Mouse (Mus musculus) limb, embryonic 11.5 days (tissue): ENCODE data around the gene Apopt1. TPM values are rescaled to one million over a fixed set of nuclear protein-coding genes. Genes with fewer than 3 reads are reported as not detected.
A peak's percentile ranks its signal among the peaks of the same experiment; 100 is the strongest.

Experiments
- ATAC-seq: fragments of 200-750 bp; cut with Nextera tagmentation; 2 replicates; pipeline ENCODE4 v1.8.0; 2017; ENCODE audit warnings: low read depth; ENCODE audit not compliant: insufficient number of reproducible peaks, low FRiP score, low TSS enrichment
- DNase-seq: peaks from one replicate; pipeline ENCODE4 v3.0.0-alpha.2; 2015; ENCODE audit warnings: low spot score
- H3K27ac ChIP-seq: fragments of 300-500 bp; sonication (generic); replicated peaks from 2 replicates; pipeline ENCODE4 v1.5.1; 2014; ENCODE audit warnings: low read depth, mild to moderate bottlenecking, low read length
- H3K27me3 ChIP-seq: fragments of 300-500 bp; sonication (generic); 2 replicates; pipeline ENCODE4 v1.6.1; 2014; ENCODE audit warnings: mild to moderate bottlenecking, low read length, mixed read lengths; ENCODE audit not compliant: control insufficient read depth, insufficient read depth
- H3K36me3 ChIP-seq: fragments of 300-500 bp; sonication (generic); 2 replicates; pipeline ENCODE4 v1.6.1; 2014; ENCODE audit warnings: mild to moderate bottlenecking, low read length, moderate library complexity, mixed read lengths; ENCODE audit not compliant: control insufficient read depth, insufficient read depth
- H3K4me1 ChIP-seq: fragments of 300-500 bp; sonication (generic); 2 replicates; pipeline ENCODE4 v1.6.1; 2014; ENCODE audit warnings: low read length, mixed read lengths; ENCODE audit not compliant: control insufficient read depth, insufficient read depth
- H3K4me2 ChIP-seq: fragments of 300-500 bp; sonication (generic); 2 replicates; pipeline ENCODE4 v1.6.1; 2014; ENCODE audit warnings: low read depth, mild to moderate bottlenecking, moderate library complexity; ENCODE audit not compliant: severe bottlenecking
- H3K4me3 ChIP-seq: fragments of 300-500 bp; sonication (generic); 2 replicates; pipeline ENCODE4 v1.5.1; 2014; ENCODE audit warnings: low read depth, low read length
- H3K9ac ChIP-seq: fragments of 300-500 bp; sonication (generic); 2 replicates; pipeline ENCODE4 v1.6.1; 2014; ENCODE audit warnings: mild to moderate bottlenecking, low read length
- H3K9me3 ChIP-seq: fragments of 300-500 bp; sonication (generic); 2 replicates; pipeline ENCODE4 v1.6.1; 2016; ENCODE audit warnings: low read length; ENCODE audit not compliant: control insufficient read depth
- WGBS: fragments of 180-500 bp; shearing (Covaris S2); extraction: QIAGEN DNeasy Blood & Tissue Kit; methylation state at CpG from one replicate; pipeline ENCODE4 v1.1.7; 2014; 5-methylcytosine and 5-hydroxymethylcytosine counted together
- polyA plus RNA-seq: library from polyadenylated mRNA; unstranded; fragments of >200 nt; fragmentation: Nextera tagmentation; extraction: Ambion mirVana; gene quantifications from 2 replicates; pipeline ENCODE4 v1.2.1, GENCODE M21; 2014

The Apopt1 gene
- polyA plus RNA-seq, 1 experiment from 2014 or later: 55.1 TPM

DNA sequence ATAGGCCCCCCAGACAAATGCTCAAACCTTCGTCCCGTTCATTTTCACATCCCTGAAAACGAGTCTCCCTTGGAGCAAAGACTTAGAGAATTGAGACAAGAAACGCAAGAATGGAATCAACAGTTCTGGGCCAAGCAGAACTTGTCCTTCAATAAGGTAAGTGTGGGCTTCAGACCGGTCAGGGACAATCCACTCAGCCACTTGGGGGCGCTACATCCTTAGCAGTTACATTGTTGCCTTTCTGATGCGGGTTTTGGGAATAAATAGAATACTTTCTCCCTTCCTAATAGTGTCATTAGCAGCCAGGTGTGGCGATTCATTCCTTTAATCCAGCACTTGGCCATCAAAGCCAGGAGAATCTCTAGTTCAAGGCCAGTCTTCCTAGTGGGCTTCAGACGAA is 9.6 kb downstream of the Apopt1 start:
- no peak overlapping the region for H3K4me3 ChIP-seq
- DNase-seq (peak; percentile 51), ATAC-seq (no peak)
- H3K4me1 ChIP-seq: no peaks in the 10 kb centered on the region
- H3K9ac ChIP-seq: no peak overlapping the region
- H3K27ac ChIP-seq: no peak overlapping the region
- H3K27me3 ChIP-seq: no peaks in the 10 kb centered on the region
- WGBS: 77% methylated on average over 9 of the region's 9 CpGs
- H3K4me2 ChIP-seq: no peak overlapping the region
- H3K9me3 ChIP-seq: no peaks in the 10 kb centered on the region
- peaks cover 2% of the 10 kb centered on the region; the same call in 1 of the 2 replicates for H3K36me3 ChIP-seq

- WGBS: 75% methylated on average over 6 of the region's 6 CpGs
- H3K36me3 ChIP-seq: peaks cover 2% of the 10 kb centered on the region; the same call in 1 of the 2 replicates
- no peak overlapping the region for H3K27ac ChIP-seq
- ATAC-seq: peak; percentile 35; the same call in 1 of the 2 replicates
- no peak overlapping the region for H3K4me3 ChIP-seq
- no peaks in the 10 kb centered on the region for H3K9me3 ChIP-seq
- H3K9ac ChIP-seq: no peak overlapping the region
- no peak for DNase-seq
- H3K4me1 ChIP-seq: no peaks in the 10 kb centered on the region
- H3K27me3 ChIP-seq: no peaks in the 10 kb centered on the region
- H3K4me2 ChIP-seq: no peak overlapping the region
Measured at GRCm38 (mm10) chr12:111724638-111725337, 11.7 kb downstream of the Apopt1 start.

- no peak overlapping the region for H3K27ac ChIP-seq
- no peaks in the 10 kb centered on the region for H3K4me1 ChIP-seq
- no peak for DNase-seq
- WGBS: 79% methylated on average over 12 of the region's 12 CpGs
- no peaks in the 10 kb centered on the region for H3K9me3 ChIP-seq
- H3K4me3 ChIP-seq: no peak overlapping the region
- peaks cover 2% of the 10 kb centered on the region; the same call in 1 of the 2 replicates for H3K36me3 ChIP-seq
- ATAC-seq: no peak
- H3K9ac ChIP-seq: no peak overlapping the region
- H3K4me2 ChIP-seq: no peak overlapping the region
- no peaks in the 10 kb centered on the region for H3K27me3 ChIP-seq
Measured at GRCm38 (mm10) chr12:111725338-111726121, 12.5 kb downstream of the Apopt1 start.

DNA sequence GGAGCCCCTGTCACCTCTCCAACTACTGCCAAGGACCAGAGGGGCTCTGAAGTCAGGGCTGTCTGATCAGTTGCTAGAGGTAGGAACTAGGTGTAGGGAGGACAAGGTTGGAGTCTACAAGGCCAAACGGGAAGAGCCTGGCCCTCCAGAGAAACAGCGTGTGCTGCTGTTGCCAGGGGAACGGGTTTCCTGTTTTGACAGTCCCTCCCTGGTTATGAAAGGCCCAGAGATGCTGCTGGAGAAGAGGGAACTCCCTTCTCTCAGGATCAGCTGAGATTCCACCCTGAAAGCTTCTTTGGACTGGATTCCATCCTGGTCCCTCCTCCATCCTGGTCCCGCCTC is 13.0 kb downstream of the Apopt1 start:
- H3K4me2 ChIP-seq: no peak overlapping the region
- no peak overlapping the region for H3K4me3 ChIP-seq
- ATAC-seq: no peak
- H3K27me3 ChIP-seq: no peaks in the 10 kb centered on the region
- no peak for DNase-seq
- H3K27ac ChIP-seq: no peak overlapping the region
- H3K4me1 ChIP-seq: no peaks in the 10 kb centered on the region
- whole genome bisulfite sequencing: 71% methylated on average over 4 of the region's 4 CpGs
- H3K9ac ChIP-seq: no peak overlapping the region
- no peaks in the 10 kb centered on the region for H3K9me3 ChIP-seq
- H3K36me3 ChIP-seq: peaks cover 2% of the 10 kb centered on the region; the same call in 1 of the 2 replicates

- H3K36me3 ChIP-seq: peaks cover 2% of the 10 kb centered on the region; the same call in 1 of the 2 replicates
Measured at GRCm38 (mm10) chr12:111727956-111728355, 14.9 kb downstream of the Apopt1 start.

DNA sequence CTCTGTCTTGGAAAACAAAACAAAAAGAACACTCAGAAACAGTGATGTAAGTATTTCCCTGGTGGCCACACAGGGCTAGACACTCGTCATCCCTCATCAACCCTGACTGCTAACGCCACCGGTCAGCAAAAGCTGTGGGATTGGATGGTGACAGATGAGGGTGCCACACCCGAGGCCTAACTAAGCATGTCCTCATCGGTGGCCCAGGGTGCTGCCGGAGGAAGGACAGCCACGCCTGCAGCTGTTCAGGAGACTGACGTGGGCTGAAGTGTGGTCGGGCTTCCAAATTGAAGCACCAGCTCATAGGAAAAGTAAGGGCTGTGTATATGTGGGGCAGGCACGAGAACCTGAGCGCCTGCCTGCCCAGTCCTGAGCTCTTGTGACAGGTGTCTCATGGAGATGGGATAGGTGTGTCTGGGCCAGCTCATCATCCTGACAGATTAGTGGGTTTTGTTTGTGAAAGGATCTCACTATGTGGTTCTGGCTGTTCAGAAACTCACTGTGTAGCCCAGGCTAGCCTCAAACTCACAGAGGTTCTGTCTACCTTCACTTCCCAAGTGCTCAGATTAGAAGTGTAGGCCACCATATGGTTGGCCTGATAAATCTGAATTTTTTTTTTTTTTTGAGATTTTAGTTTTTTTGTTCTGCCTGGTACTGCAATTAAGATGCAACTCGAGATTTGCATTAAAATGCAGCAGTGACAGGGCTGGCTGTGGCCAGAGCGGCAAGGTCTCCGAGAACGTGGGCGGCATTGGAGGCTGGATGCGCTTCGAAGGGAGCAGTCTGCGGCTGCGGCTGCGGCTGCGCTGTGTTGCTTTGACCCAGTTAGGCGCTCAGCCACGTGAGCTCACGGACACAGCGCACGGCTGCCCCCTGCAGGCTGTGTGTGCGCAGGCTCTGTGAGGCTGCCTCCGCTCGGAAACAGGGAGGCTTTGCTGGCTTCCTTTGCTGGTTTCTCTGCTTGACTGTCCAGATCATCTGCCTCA is 19.1 kb downstream of the Apopt1 start:
- Histone ChIP-seq H3K4me3 (no peak overlapping the region), H3K36me3 (no peaks in the 10 kb centered on the region), H3K4me1 (0 out of 2 replicates have a peak, but pooled peaks cover 3% of the 10 kb centered on the region), H3K4me2 (peak overlapping the region; percentile 17; the same call in 1 of the 2 replicates), H3K27me3 (no peaks in the 10 kb centered on the region), H3K9ac (no peak overlapping the region), H3K27ac (no peak overlapping the region), H3K9me3 (no peaks in the 10 kb centered on the region)
- DNase-seq: peak; percentile 92
- ATAC-seq: no peak
- WGBS: 33% methylated on average over 30 of the region's 30 CpGs

More at GRCm38 (mm10) chr12:111727956-111728355, 14.9 kb downstream of the Apopt1 start:
- no peak overlapping the region for H3K4me2 ChIP-seq
- 93% methylated on average over 1 of the region's 1 CpGs for WGBS
- no peaks in the 10 kb centered on the region for H3K27me3 ChIP-seq
- no peak for DNase-seq
- no peak for ATAC-seq
- 0 out of 2 replicates have a peak, but pooled peaks cover 3% of the 10 kb centered on the region for H3K4me1 ChIP-seq
- H3K4me3 ChIP-seq: no peak overlapping the region
- no peak overlapping the region for H3K27ac ChIP-seq
- no peak overlapping the region for H3K9ac ChIP-seq
- H3K9me3 ChIP-seq: no peaks in the 10 kb centered on the region

DNA sequence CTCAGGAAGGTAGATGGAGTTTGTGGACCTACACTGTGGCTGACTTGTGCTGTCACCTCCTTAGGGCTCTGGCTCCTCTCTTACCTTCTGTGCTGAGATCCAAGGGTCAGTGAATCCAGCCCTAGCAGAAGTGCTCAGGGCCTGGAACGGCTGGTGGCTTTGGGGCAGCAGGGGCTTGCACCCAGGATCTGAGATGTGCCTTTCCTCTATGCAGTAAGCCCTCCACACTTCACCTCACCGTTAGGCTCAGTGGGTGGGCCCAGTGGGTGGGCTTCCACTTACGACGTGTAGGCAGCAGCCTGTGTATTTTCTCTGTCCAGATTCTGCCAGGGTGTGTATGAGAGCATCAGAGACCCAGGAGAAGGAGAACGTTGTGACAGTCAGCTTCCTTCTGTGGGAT is 19.9 kb downstream of the Apopt1 start:
- Histone ChIP-seq H3K27me3 (no peaks in the 10 kb centered on the region), H3K9me3 (no peaks in the 10 kb centered on the region), H3K4me3 (no peak overlapping the region), H3K36me3 (no peaks in the 10 kb centered on the region), H3K27ac (no peak overlapping the region), H3K4me1 (0 out of 2 replicates have a peak, but pooled peaks cover 3% of the 10 kb centered on the region), H3K9ac (no peak overlapping the region), H3K4me2 (no peak overlapping the region)
- WGBS: 61% methylated on average over 5 of the region's 5 CpGs
- no peak for DNase-seq
- ATAC-seq: no peak

DNA sequence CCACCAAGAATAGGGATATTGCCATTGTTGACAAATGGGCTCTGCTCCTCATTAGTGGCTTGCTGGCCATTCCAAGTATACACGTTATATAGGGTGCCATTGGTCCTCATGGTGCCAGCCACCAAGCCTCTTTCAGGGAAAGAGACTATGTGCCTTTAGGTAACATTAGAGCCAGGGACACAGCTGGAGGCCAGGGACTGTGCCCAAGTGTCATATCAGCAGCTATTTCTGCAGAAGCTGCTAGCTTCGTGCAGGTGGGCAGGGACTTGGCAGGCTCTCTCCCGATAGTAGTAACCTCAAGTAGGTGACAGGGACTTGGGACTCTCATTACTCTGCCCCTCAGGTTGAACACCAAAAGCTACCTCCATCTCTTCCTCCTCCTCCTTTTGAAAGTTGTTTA is 21.9 kb downstream of the Apopt1 start:
- DNase-seq: no peak
- Histone ChIP-seq H3K4me3 (no peak overlapping the region), H3K36me3 (no peaks in the 10 kb centered on the region), H3K9me3 (no peaks in the 10 kb centered on the region), H3K4me2 (no peak overlapping the region), H3K4me1 (0 out of 2 replicates have a peak, but pooled peaks cover 3% of the 10 kb centered on the region), H3K27ac (no peak overlapping the region), H3K27me3 (no peaks in the 10 kb centered on the region), H3K9ac (no peak overlapping the region)
- WGBS: 88% methylated on average over 3 of the region's 3 CpGs
- ATAC-seq: no peak
